Mouse (Mus musculus) stomach, postnatal 0 days (tissue): ENCODE measurements around the gene Eml6.

Source experiments
- CTCF ChIP-seq: IDR thresholded peaks from 2 replicates; pipeline ENCODE4 v1.5.1; 2016; ENCODE audit warnings: antibody characterized with exemption, low read depth, mild to moderate bottlenecking, moderate library complexity
- EP300 ChIP-seq: optimal IDR thresholded peaks from 2 replicates; pipeline ENCODE3; 2016; ENCODE audit warnings: antibody characterized with exemption

GRCm38 (mm10) chr11:29727901-29728300 lies 297.9 kb downstream of the Eml6 start:
- TF ChIP-seq CTCF = no peak
- no peak for TF ChIP-seq EP300
